Mouse (Mus musculus) ES-Bruce4 (cell line): Measurements from ENCODE around the gene Pttg1ip.

ENCODE experiments used
- CTCF ChIP-seq: IDR thresholded peaks from one replicate; pipeline ENCODE4 v1.8.1; 2011; ENCODE audit warnings: low read depth, low read length
- EP300 ChIP-seq: IDR thresholded peaks from 2 replicates; pipeline ENCODE4 v1.6.1; 2011; ENCODE audit warnings: low read depth, low read length; ENCODE audit not compliant: insufficient read depth

GRCm38 (mm10) chr10:77605908-77606826 is 24.6 kb downstream of the Pttg1ip start, which contains the start of the genes Sumo3 and Gm49325:
- TF ChIP-seq CTCF: peak; percentile 19
- no peak for TF ChIP-seq EP300
